ENCODE assay signal across 9 mouse cellular contexts in the genomic region with DNA sequence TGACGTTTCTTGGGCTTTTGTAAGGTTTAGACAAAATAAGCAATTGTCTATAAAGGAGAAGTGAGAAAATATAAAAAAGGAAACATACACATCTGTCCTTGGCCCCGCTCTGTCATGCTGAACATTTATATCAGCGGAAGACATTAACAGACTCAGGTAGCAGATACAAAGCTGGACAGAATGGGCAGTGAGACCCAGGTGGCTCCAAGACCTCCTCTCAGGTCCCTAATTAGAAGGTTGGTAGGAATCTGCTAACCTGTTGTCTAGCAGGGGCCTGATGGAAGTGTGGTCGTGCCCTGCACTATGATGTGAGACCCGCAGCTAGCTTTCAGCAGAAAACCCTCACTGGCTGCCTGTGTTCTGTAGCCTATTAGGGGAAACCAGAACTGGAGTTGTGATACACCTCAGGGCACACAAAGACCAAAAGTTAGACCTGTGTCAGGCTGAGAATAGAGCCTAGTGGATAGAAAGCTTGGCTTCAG. TPM values are rescaled to one million over a fixed set of nuclear protein-coding genes. Genes with fewer than 3 reads are reported as not detected.
A peak's percentile ranks its signal among the peaks of the same experiment; 100 is the strongest.
DNase-seq lines count a peak whose midpoint lies in the region; ATAC-seq lines count a peak whose summit lies in the region.
"Had no signal": no experiment of that assay in that cellular context is flagged by ENCODE, and none has a peak within 500 bp of the region (broad histone marks: within the 10 kb centered on the region; RNA-seq: fewer than 3 reads in every experiment).

No protein-coding gene starts in this region.

- no peak overlapping the region; the same call in 1 of the 2 replicates for H3K4me3 ChIP-seq in embryonic facial prominence, embryonic 15.5 days (replicated peaks)
- no peak overlapping the region for H3K4me3 ChIP-seq in midbrain, embryonic 15.5 days

- WGBS in embryonic facial prominence, embryonic 15.5 days: 72% methylated on average over 5 of the region's 5 CpGs
- WGBS in midbrain, embryonic 15.5 days: 76% methylated on average over 5 of the region's 5 CpGs

- H3K9me3 ChIP-seq in embryonic facial prominence, embryonic 15.5 days (replicated peaks): no peaks in the 10 kb centered on the region
- no peaks in the 10 kb centered on the region for H3K9me3 ChIP-seq in midbrain, embryonic 15.5 days

- H3K4me1 ChIP-seq in embryonic facial prominence, embryonic 15.5 days: peaks cover 45% of the 10 kb centered on the region
- peaks cover 15% of the 10 kb centered on the region for H3K4me1 ChIP-seq in midbrain, embryonic 15.5 days

- peak; percentile 33 for DNase-seq in kidney, adult 18-20 months
- no peak for DNase-seq in kidney, postnatal 10 days
- DNase-seq in B cell, adult 2 months: peak; percentile 72 to 78
- DNase-seq in right cerebral cortex, postnatal 4 days: no peak
- no peak for DNase-seq in cerebellum, postnatal 10 days
- no peak for DNase-seq in thymus, adult 18-20 months
- DNase-seq: kidney, postnatal 25 days had no signal

- no peaks in the 10 kb centered on the region for H3K36me3 ChIP-seq in embryonic facial prominence, embryonic 15.5 days
- H3K36me3 ChIP-seq in midbrain, embryonic 15.5 days (replicated peaks): no peaks in the 10 kb centered on the region

- H3K27ac ChIP-seq in embryonic facial prominence, embryonic 15.5 days (replicated peaks): no peak overlapping the region
- no peak overlapping the region for H3K27ac ChIP-seq in midbrain, embryonic 15.5 days

- no peak overlapping the region for H3K9ac ChIP-seq in embryonic facial prominence, embryonic 15.5 days
- H3K9ac ChIP-seq in midbrain, embryonic 15.5 days: no peak overlapping the region

- peak overlapping the region; percentile 80 for H3K4me2 ChIP-seq in embryonic facial prominence, embryonic 15.5 days (replicated peaks)
- H3K4me2 ChIP-seq in midbrain, embryonic 15.5 days: peak overlapping the region; percentile 94; the same call in 1 of the 2 replicates

- H3K27me3 ChIP-seq in embryonic facial prominence, embryonic 15.5 days: no peaks in the 10 kb centered on the region
- H3K27me3 ChIP-seq in midbrain, embryonic 15.5 days (replicated peaks): peaks cover 9% of the 10 kb centered on the region; the same call in 1 of the 2 replicates

- no peak for ATAC-seq in embryonic facial prominence, embryonic 15.5 days (ENCODE audit: insufficient number of reproducible peaks, low FRiP score, low TSS enrichment, low read depth)
- ATAC-seq in midbrain, embryonic 15.5 days (replicated peaks): no peak

RNA-seq across cellular contexts. Expression of a gene that starts 1.0 kb away (rescaled TPM):
- 2.8 TPM in 2 replicates for polyA plus RNA-seq in embryonic facial prominence, embryonic 15.5 days (2015; fragmentation: Nextera tagmentation; extraction: Ambion mirVana)
- polyA plus RNA-seq in midbrain, embryonic 15.5 days (2015; fragmentation: Nextera tagmentation; extraction: Ambion mirVana): 1.1 and 1.6 TPM in 2 replicates

RNA-seq across cellular contexts. Expression of a gene that starts 57.3 kb away (rescaled TPM):
- polyA plus RNA-seq in embryonic facial prominence, embryonic 15.5 days (2015; fragmentation: Nextera tagmentation; extraction: Ambion mirVana): 165 and 167 TPM in 2 replicates
- 169 and 192 TPM in 2 replicates for polyA plus RNA-seq in midbrain, embryonic 15.5 days (2015; fragmentation: Nextera tagmentation; extraction: Ambion mirVana)

Comparison
In these comparisons a context has a peak if more than half of its experiments do, and no peak if none do; other contexts are left out.
1. DNase-seq: peak in kidney, adult 18-20 months (single experiment) and B cell, adult 2 months (2 of 2); none in kidney, postnatal 10 days (single experiment), right cerebral cortex, postnatal 4 days (single experiment), cerebellum, postnatal 10 days (0 of 2) and thymus, adult 18-20 months (0 of 2).